Mouse (Mus musculus): ENCODE measurements around the gene Cdadc1.
A peak's percentile ranks its signal among the peaks of the same experiment; 100 is the strongest.
"Not testable (repeated sequence)": the region's sequence is repeated elsewhere in the genome, so short reads cannot be mapped to it uniquely, and the experiment has no call there.

Gene Cdadc1

DNA sequence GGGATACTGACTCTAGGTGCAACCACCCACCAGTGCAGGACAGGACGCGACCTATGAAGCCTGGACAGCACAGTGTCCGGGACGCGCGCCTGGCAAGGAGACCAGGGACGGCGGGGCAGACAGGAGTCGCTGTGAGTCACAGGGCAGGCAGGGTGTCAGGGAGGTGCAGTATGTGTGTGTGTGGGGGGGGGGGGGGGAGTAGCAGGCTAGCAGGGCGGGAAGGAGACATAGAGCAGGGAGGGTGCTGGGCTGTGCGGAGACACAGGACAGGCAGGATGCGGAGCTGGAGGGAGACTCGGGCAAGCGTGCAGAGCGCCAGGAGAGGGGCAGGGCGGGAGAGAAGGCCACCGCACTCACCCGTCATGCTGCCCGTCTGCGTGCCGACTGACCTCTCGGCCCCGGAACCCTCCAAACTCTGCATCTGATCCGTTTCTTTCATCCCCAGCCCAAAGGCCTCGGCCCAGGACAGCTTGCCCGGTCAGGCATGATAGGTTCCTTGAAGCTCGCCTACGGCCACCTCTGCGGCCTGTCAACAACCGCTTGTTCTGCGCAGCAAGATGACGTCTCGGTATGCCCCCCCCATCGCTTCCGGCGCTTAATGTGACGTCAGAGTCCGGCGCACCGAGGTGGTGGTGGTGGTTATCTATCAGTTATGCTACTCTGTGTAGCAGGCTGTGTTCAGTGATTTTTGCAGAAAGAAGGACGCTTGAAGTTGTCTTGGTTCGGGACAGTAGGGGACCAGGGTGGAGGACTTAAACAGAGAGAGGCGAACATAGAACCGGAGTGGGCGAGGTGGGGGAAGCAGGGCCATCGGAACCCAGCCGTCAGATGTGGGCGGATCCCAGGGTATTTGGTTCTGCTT lies at the start of gene Cdadc1:
Gene Cdadc1 (minus strand): TSS at position 562 of the 862 bp plus-strand sequence.
- DNase-seq (ENCODE audit: low spot score) = peak; percentile 94

DNA sequence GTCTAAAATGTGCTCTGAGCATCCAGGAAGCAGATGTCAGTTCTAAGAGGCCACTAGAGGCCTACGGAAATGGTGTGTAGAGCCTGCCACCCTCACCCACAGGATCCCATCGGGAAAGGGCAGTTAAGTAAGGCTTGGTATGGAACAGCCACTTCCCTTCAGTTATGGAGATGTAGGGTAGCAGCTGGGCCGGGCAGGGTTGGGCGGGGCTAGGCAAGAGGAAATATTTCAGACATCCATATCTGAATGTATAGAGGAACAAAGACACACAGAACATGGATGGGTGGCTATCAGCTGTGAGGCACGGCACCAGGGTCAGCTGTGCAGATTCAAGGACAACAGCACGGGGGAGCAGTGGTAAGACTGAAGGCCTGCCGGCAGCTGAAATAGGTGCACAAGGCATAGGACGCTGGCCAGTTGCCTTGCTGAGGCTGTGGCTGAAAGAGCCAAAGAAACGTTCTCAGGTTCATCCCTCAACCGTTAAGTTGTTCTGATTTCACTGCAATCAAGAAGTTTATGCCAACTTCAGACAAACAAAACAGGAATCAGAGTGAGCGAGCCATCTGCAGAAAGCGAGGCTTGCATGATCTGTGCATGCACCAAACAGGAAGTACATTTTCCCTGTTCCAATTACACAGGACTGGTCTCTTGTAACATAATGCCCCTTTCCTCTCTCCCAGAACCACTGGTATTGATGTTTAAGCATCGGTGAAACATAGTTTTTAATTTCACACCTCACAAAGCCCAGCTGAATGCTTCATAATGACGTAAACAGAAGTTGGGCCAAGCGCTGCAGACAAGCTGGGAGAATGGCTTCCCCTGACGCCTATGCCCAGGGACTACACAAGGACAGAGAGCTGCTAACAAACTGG lies 49.3 kb upstream of the Cdadc1 start:
- DNase-seq (ENCODE audit: low spot score) = no peak

DNA sequence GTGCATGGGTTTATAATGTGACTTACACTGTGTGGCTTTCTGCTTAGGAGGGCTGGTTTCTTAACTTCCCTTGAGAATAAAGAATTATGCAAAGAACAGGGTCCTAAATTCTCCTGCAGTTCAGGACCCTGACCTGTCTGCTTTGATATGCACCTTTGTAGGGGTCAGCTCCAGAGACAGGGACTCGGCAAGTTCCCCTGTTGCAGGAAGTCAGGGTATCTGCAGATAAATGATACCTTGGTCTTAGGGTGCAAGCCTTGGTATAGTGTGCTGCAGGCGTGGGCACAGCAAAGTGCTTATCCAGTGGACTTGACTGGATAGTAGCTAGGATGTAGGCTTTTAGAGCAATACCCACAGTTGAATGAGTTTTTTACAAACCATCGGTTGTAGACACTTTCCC lies 47.1 kb upstream of the Cdadc1 start:
- no peak for DNase-seq (ENCODE audit: low spot score)

DNA sequence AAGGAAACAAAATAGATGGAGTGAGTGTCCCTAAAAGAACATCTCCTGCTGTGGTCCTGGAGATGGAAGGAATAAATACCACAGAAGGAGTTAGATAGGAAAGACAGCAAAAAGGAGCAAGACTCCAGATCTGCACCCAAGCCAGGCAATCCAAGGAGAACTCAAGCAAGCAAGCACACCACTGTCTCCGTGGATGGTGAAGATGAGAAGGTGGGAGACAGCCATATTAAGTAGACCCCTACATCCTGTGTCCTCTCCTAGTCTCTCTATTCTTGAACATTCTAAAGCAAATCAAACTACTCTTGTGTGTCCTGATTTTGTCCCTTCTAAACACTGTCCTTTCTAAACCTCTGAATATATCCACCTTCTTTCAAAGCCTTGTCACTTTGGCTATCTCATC lies 46.4 kb upstream of the Cdadc1 start:
- no peak for DNase-seq (ENCODE audit: low spot score)

DNA sequence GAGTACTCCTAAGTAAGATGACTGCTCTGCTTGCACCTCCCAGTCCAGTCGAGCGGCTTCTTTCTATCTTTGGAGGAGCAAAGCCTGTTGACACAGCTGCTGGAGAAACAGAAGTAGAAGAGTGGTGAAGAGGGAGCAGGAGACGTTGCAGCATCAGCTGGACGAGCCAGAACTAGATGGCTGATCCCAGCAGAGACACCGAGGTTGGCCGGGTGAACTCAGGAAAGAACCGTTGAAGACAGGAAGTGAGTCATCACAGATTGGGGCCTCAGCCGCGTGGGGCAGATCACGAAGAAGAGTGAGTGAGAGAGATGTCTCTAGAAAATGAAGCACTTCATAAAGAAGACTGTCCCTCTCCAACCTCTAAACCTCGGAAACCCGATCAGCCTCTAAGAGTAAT lies 45.8 kb upstream of the Cdadc1 start:
- DNase-seq (ENCODE audit: low spot score) = no peak

DNA sequence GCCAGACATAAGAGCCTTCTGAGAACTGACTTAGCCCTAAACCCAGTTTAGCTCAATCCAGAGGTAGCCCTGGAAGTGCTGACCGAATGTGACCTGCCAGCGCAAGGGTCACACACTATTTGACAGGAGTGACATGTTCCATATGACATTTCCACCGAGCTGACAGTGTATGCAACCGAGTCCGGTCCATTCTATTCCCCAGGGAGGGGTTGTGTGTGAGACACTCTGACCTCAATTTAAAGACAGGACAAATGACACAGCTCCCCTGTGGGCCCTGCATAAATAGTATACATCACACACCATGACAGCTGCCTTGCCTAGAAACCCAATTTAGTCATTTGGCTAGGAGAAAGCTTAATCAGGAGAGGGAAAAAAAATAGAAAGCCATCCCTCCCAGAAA lies 44.1 kb upstream of the Cdadc1 start:
- DNase-seq (ENCODE audit: low spot score) = no peak

DNA sequence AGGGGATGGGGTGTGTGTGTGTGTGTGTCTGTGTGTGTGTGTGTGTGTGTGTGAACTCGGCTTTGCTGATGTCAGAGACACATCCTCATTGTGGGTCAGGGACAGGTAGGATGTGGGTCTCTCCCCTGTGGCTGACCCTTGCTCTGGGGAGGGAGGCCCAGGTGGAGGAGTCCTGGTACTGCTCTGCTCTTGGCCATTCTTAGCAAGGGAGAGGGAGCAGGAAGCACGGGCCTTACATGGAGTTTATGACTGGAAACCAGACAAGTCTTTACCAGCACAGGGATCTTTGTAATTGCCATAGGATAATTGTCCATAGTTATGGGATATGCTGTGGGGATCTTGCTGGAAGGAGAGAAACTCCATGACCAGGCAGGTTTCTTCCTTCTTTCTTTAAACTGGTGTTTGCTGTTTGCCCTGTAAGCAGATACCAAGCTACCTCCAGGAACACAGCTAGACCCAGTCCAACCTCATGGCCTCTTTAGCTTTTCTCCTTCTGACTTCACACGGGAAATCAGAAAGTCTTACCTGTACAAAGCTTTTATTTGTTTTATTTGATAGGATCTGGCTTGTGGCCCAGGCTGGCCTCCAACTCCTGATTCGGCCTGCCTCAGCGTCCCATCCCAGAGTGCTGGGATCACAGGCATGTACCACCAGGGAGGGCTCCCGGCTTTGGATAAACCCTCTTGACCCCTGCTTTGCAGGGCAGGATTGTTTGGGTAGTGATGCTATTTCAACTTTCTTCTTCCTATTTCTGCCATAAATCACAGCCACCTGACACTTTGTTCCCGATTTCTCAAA lies 41.3 kb upstream of the Cdadc1 start:
- DNase-seq (ENCODE audit: low spot score) = peak; percentile 42

DNA sequence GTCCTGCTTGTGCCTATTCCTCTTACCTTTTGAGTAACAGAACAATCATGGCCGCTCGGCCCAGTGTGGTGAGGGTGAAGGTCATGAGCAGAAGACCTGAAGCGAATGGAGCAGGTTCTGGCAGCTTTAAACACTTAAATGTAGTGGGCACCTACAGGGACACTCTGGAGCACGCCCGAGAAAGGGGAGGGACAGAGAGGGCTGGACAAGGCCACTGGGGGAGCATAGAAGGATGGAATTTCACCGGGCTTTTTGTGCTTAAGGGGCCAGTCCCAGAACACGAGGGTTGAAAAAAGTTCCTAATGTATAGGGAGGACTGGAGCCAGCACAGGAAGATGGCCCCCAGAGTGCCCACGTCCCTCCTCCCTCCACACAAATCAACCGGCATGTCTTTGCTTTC lies 36.2 kb upstream of the Cdadc1 start:
- no peak for DNase-seq (ENCODE audit: low spot score)

DNA sequence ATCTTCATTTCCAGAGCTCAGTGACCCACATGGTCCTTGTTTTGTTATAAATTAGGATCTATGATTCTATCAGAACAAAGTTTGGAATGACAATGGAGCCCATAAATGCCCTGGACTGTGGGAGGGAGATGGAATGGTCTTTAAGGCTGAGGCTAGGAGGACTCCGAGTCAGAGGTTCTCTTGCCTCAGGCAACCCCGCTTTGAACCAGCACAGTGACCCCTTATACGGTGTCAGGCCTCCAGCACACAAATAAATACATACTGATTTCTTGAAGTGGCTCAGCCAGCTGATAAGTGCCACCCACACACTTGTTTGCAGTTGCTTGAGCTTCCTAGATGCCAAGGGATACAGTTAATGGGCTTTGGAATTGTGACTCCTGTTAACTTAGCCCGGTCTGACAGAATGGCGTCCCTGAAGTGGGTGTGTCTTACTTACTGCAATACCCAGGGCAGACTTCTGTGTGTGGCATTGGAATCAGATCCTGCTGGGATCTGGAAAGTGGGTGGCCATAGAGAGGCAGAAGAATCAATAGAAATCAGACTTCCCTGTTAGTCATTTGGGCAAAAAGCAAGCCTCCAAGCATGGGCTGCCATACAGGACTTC lies 35.6 kb upstream of the Cdadc1 start:
- no peak for DNase-seq (ENCODE audit: low spot score)

DNA sequence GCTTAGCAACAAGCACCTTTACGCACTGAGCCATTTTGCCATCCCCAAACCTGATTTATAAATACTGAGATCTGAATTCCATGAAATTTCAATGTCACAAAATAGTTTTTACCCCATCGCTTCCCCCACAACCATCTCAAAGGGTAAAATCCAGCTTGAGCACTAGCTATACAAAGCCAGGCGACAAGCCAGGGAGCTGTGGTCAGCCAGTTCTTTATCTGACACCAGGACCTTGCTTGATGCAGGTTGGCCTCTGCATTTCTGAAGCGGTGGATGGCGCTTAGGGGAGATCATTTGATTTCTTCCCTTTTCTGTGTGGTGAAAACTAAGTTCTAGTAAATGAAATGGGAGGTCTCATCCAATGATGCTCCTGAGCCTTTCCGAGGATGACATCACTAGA lies 34.3 kb upstream of the Cdadc1 start:
- DNase-seq (ENCODE audit: low spot score) = no peak

DNA sequence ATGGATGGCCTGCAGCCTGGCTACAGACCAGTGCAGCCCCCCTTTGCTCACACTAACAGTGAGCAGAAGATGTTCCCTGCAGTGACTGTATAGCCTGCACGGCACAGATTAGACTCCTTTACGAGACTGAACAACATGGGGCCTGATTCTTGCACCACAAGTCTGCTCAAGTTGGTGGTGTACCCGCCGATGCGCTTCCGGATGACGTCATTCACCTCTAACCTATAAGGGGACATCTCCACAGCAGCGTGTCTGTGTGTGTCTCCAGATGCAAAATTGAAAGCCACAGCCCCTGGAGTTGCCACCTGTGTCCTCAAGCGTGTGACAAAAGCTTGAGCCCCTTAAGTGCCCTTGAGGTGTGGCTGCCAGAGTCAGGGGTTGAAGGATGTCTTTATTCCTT lies 32.3 kb upstream of the Cdadc1 start:
- no peak for DNase-seq (ENCODE audit: low spot score)

DNA sequence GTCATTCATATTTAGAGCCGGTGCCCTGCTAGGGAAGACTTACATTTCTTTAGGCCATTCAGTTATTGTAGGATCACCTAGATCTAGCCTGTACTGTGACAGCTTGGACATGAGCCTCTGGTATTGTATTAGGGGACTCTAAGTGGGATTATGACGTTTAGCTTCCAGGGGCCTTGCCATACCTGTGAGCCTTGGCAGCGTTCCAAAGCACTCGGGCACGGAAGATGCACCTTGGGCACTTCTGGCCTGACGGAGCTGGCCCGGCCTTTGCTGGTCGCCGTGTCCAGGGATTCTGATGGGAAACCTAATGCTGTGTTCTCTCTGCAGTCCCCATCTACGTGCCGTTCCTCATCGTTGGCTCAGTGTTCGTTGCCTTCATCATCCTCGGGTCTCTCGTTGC lies 31.5 kb upstream of the Cdadc1 start:
- no peak for DNase-seq (ENCODE audit: low spot score)

DNA sequence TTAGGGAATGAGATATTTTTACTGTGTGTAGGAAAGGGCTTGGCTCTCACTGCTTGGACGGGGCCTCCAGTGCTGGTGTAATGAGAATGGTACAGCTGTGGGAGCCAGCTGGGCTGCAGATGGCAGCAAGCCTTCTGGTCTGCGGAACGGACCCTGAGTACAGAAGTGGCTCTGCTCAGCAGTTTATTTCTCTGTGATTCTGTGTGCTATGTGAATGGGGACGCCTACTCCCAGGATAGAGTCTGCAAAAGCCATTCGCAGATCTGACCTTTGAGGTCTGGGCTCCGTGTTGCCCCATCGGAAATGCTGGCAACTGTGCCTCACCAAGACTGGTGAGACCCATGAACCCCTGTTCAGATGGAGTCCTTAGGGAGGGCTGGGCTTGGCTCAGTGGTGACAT lies 30.1 kb upstream of the Cdadc1 start:
- DNase-seq (ENCODE audit: low spot score) = no peak

DNA sequence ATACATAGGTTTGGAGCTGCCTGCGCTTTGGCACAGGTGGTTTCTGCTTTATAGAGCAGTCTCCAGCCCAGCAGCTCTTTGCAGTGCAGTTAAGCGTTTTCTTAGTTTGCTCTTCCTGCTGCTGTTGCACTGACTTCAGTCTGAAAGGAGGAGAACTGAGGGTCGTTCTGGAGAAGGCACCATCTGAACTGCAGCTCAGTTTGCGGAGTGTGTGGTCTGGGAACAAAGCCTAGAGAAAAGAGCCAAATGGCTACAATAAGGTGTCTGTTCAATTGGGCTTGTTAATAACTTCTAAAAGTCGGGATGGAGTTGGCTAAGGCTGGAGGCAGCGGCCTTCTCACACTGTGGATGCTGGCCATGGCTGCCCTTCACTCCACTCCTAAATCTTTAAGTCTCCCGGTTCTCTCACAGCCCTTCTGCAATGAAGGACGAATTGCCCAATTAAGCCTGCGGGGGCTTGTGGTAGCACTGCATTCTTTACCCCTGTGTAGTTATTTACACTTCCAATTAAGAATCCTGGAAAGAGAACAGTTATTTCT lies 29.5 kb upstream of the Cdadc1 start:
- DNase-seq (ENCODE audit: low spot score) = no peak

DNA sequence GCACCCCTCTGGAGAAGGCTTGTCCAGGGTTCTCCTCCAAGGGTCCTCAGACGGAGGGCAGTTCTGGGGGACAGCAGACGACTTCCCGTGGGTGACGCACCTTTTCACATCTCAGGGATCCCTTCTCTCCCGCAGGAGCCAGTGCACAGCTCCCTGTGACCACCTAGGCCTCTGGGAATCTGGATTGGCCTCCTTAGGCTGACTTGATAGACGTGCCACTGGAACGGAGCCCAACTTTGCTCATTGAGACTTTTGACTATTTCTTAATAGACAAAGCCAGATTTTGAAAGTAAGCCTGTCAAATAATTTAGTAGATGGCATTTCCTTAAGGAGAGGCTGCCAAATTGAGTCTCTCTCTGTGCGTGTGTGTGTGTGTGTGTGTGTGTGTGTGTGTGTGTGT lies 29.0 kb upstream of the Cdadc1 start:
- DNase-seq (ENCODE audit: low spot score) = no peak

DNA sequence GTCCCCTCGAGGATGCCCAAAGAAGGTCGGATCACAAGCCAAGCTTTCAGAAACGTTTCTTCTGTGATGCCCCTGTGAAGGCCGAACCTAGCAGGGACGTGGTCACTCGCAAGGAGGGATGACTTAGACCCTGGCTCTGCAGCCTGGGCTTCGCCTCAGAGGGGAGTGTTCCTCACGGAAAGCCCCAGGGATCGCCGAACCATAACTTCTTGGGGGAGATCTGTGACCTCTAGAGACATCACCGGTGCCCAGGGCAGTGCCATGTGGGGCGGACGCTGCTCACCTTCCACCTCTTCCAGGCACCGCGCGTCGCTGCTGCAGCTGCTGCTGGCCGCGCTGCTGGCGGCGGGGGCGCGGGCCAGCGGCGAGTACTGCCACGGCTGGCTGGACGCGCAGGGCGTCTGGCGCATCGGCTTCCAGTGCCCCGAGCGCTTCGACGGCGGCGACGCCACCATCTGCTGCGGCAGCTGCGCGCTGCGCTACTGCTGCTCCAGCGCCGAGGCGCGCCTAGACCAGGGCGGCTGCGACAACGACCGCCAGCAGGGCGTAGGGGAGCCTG lies 28.1 kb upstream of the Cdadc1 start:
- peak; percentile 16 for DNase-seq (ENCODE audit: low spot score)

DNA sequence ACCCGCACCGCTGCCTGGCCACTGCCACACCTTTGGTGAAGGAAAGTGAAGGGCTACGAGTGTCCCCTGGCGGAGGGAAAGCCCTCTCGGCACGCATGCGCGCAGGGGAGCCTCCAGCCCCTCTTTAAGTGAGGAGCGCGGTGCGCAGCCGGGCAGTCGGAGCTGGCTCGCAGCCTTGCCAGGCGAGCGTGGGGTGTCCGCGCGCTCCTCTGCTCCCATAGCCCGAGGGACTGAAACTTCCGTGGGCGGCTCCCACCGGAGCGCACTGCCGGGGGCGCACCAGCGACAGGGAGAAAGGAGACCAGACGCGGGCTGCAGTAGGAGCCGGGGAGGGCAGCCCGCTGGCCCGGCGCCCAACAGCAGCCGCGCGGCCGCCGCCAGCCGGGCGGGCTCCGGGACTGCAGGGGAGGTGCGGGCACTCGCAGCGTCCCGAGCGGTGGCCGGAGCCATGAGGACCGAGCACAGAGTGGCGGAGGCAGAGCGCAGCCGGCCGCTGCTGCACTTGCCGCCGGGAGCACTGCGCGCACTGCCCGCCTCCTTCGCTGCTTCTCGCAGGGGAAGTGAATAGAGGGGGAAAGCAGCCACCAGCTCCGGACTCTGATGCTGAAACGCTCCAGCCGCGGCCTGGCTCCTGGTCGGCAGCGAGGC lies 27.5 kb upstream of the Cdadc1 start, which contains the start of gene Shisa2:
Gene Shisa2 (plus strand): TSS at position 151 of the 648 bp plus-strand sequence.
- DNase-seq (ENCODE audit: low spot score) = peak; percentile 80

DNA sequence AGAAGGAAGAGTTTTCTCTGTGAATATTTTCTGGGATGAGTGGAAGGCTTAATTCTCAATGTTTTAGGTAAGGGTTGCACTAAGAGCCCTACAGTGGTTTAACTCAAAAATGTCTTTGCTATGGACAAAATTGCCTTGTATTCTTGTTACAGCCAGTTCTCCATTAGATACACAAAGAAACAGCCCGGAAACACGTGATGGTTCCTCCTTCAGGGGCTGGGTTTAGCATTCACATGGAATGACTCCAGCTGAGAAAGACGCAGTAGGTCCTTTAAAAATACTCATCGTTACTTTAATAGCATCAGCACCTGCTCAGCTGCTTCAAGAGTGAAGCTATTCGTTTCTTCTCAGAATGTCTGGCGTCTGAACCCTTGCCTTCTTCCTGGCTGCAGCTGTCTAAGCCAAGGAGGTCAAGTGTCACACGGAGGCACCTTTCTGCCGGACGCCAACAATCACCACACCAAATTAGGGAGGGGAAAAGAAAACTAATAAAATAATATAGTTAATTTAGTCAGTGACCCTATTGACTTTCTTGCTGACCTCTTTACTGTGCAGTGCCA lies 26.6 kb upstream of the Cdadc1 start:
- no peak for DNase-seq (ENCODE audit: low spot score)

DNA sequence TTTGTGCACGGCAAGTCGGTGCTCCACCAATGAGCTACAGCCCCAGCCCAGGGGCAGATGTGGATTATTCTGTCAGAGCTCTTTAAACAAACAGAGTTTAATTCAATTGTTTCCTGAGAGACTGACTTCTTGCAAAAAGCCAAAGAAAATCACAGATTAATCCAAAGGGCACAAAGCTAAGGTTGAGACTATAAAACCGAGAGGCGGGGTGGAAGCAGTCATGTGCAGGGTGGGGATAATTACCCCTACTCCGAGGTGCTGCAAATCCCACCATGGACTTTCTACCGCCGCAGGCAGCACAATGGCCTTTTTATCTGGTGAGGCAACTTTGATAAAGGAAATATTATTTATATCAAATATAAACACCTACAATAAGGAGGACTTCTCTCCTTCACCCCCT lies 19.0 kb upstream of the Cdadc1 start:
- DNase-seq (ENCODE audit: low spot score) = no peak

DNA sequence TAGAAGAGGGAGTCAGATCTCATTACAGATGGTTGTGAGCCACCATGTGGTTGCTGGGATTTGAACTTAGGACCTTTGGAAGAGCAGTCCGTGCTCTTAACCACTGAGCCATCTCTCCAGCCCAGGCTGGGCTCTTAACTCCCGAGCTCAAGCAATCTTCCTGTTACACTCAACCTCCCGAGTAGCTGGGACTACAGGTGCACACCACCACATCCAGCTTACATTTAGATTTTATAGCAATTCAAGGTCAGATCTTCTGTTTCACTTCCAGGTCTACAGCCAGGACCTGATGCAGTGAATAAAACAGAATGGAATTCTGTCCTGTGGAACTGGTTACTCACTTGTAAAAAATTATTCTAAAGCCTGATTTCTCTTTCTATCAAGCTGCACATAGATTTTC lies 16.4 kb upstream of the Cdadc1 start:
- not testable (repeated sequence) for DNase-seq (ENCODE audit: low spot score)
